Mouse (Mus musculus) neural tube, embryonic 12.5 days (tissue): ENCODE measurements around the gene Arhgef28. TPM values are rescaled to one million over a fixed set of nuclear protein-coding genes. Genes with fewer than 3 reads are reported as not detected.
"Not testable (repeated sequence)": the region's sequence is repeated elsewhere in the genome, so short reads cannot be mapped to it uniquely, and the experiment has no call there.

Experiments used
- ATAC-seq: fragments of 200-750 bp; cut with Nextera tagmentation; 2 replicates; pipeline ENCODE4 v1.8.0; 2017; ENCODE audit warnings: low read depth, mild to moderate bottlenecking, moderate TSS enrichment, moderate library complexity; ENCODE audit not compliant: low FRiP score
- H3K27ac ChIP-seq: fragments of 300-500 bp; sonication (generic); 2 replicates; pipeline ENCODE4 v1.5.1; 2016
- H3K27me3 ChIP-seq: fragments of 300-500 bp; sonication (generic); replicated peaks from 2 replicates; pipeline ENCODE4 v1.6.1; 2016; ENCODE audit warnings: mild to moderate bottlenecking
- H3K36me3 ChIP-seq: fragments of 300-500 bp; sonication (generic); 2 replicates; pipeline ENCODE4 v1.6.1; 2016; ENCODE audit warnings: mild to moderate bottlenecking
- H3K4me1 ChIP-seq: fragments of 300-500 bp; sonication (generic); 2 replicates; pipeline ENCODE4 v1.6.1; 2016
- H3K4me2 ChIP-seq: fragments of 300-500 bp; sonication (generic); replicated peaks from 2 replicates; pipeline ENCODE4 v1.6.1; 2016; ENCODE audit warnings: mild to moderate bottlenecking
- H3K4me3 ChIP-seq: fragments of 300-500 bp; sonication (generic); 2 replicates; pipeline ENCODE4 v1.5.1; 2016
- H3K9ac ChIP-seq: fragments of 300-500 bp; sonication (generic); 2 replicates; pipeline ENCODE4 v1.6.1; 2016; ENCODE audit warnings: mild to moderate bottlenecking
- H3K9me3 ChIP-seq: fragments of 300-500 bp; sonication (generic); 2 replicates; pipeline ENCODE4 v1.6.1; 2016; ENCODE audit warnings: mild to moderate bottlenecking
- WGBS: fragments of 180-500 bp; shearing (Covaris S2); methylation state at CpG from one replicate; pipeline ENCODE4 v1.1.7; 2016; 5-methylcytosine and 5-hydroxymethylcytosine counted together
- polyA plus RNA-seq: library from polyadenylated mRNA; unstranded; fragments of >200 nt; fragmentation: Nextera tagmentation; extraction: Ambion mirVana; gene quantifications from 2 replicates; pipeline ENCODE4 v1.2.1, GENCODE M21; 2016

The Arhgef28 gene
- polyA plus RNA-seq, 1 experiment from 2014 or later: 11.7 TPM

- ATAC-seq: 0 out of 2 replicates have a peak, but pooled peaks have one; percentile 8
- H3K27ac ChIP-seq: no peak overlapping the region
These were observed 174.6 kb downstream of the Arhgef28 start for GRCm38 (mm10) chr13:98031642-98031960.

GRCm38 (mm10) chr13:98030959-98031641, 175.1 kb downstream of the Arhgef28 start:
- WGBS: 17% methylated on average over 16 of the region's 16 CpGs
- H3K4me1 ChIP-seq: peaks cover 8% of the 10 kb centered on the region; the same call in 1 of the 2 replicates
- H3K27ac ChIP-seq: no peak overlapping the region
- H3K36me3 ChIP-seq: no peaks in the 10 kb centered on the region
- peak overlapping the region; percentile 51 for H3K4me2 ChIP-seq
- 0 out of 2 replicates have a peak overlapping the region, but pooled peaks have one; percentile 7 for H3K4me3 ChIP-seq
- no peaks in the 10 kb centered on the region for H3K9me3 ChIP-seq
- 0 out of 2 replicates have a peak overlapping the region, but pooled peaks have one; percentile 4 for H3K9ac ChIP-seq
- ATAC-seq: peak; percentile 49; the same call in 1 of the 2 replicates
- no peaks in the 10 kb centered on the region for H3K27me3 ChIP-seq

More at GRCm38 (mm10) chr13:98031642-98031960, 174.6 kb downstream of the Arhgef28 start:
- WGBS: 33% methylated on average over 5 of the region's 5 CpGs
- Histone ChIP-seq H3K9ac (0 out of 2 replicates have a peak overlapping the region, but pooled peaks have one; percentile 4), H3K4me3 (0 out of 2 replicates have a peak overlapping the region, but pooled peaks have one; percentile 7), H3K27me3 (no peaks in the 10 kb centered on the region), H3K4me1 (peaks cover 8% of the 10 kb centered on the region; the same call in 1 of the 2 replicates), H3K4me2 (peak overlapping the region; percentile 51), H3K36me3 (no peaks in the 10 kb centered on the region), H3K9me3 (no peaks in the 10 kb centered on the region)

- H3K4me1 ChIP-seq: peaks cover 8% of the 10 kb centered on the region; the same call in 1 of the 2 replicates
- no peak overlapping the region for H3K27ac ChIP-seq
- H3K4me3 ChIP-seq: no peak overlapping the region
- H3K27me3 ChIP-seq: no peaks in the 10 kb centered on the region
- H3K9me3 ChIP-seq: no peaks in the 10 kb centered on the region
- no peaks in the 10 kb centered on the region for H3K36me3 ChIP-seq
- H3K9ac ChIP-seq: no peak overlapping the region
- 30% methylated on average over 5 of the region's 5 CpGs for WGBS
- ATAC-seq: no peak
- no peak overlapping the region for H3K4me2 ChIP-seq
These were observed 176.2 kb downstream of the Arhgef28 start for GRCm38 (mm10) chr13:98030041-98030440.

- no peak overlapping the region for H3K4me3 ChIP-seq
- ATAC-seq: no peak
- H3K4me2 ChIP-seq: no peak overlapping the region
- no peaks in the 10 kb centered on the region for H3K27me3 ChIP-seq
- peaks cover 8% of the 10 kb centered on the region; the same call in 1 of the 2 replicates for H3K4me1 ChIP-seq
- no peak overlapping the region for H3K9ac ChIP-seq
- H3K27ac ChIP-seq: no peak overlapping the region
- H3K36me3 ChIP-seq: no peaks in the 10 kb centered on the region
- 40% methylated on average over 6 of the region's 6 CpGs for WGBS
- H3K9me3 ChIP-seq: no peaks in the 10 kb centered on the region
These were observed 177.5 kb downstream of the Arhgef28 start for GRCm38 (mm10) chr13:98028711-98029250.

GRCm38 (mm10) chr13:98027641-98028204, 178.5 kb downstream of the Arhgef28 start:
- ATAC-seq: no peak
- no peak overlapping the region for H3K4me2 ChIP-seq
- H3K27ac ChIP-seq: no peak overlapping the region
- no peaks in the 10 kb centered on the region for H3K9me3 ChIP-seq
- peaks cover 8% of the 10 kb centered on the region; the same call in 1 of the 2 replicates for H3K4me1 ChIP-seq
- H3K4me3 ChIP-seq: no peak overlapping the region
- H3K9ac ChIP-seq: no peak overlapping the region
- no peaks in the 10 kb centered on the region for H3K36me3 ChIP-seq
- no peaks in the 10 kb centered on the region for H3K27me3 ChIP-seq
- 77% methylated on average over 12 of the region's 12 CpGs for WGBS

- Histone ChIP-seq H3K9me3 (no peaks in the 10 kb centered on the region), H3K4me2 (no peak overlapping the region), H3K27me3 (no peaks in the 10 kb centered on the region), H3K4me3 (no peak overlapping the region), H3K4me1 (peaks cover 8% of the 10 kb centered on the region; the same call in 1 of the 2 replicates), H3K27ac (no peak overlapping the region), H3K9ac (no peak overlapping the region), H3K36me3 (no peaks in the 10 kb centered on the region)
- WGBS: 84% methylated on average over 5 of the region's 5 CpGs
- no peak for ATAC-seq
These were observed 179.1 kb downstream of the Arhgef28 start for GRCm38 (mm10) chr13:98027122-98027521.

- Histone ChIP-seq H3K4me3 (no peak overlapping the region), H3K27ac (no peak overlapping the region), H3K9me3 (no peaks in the 10 kb centered on the region), H3K36me3 (no peaks in the 10 kb centered on the region), H3K9ac (no peak overlapping the region), H3K4me2 (no peak overlapping the region), H3K27me3 (no peaks in the 10 kb centered on the region), H3K4me1 (peaks cover 8% of the 10 kb centered on the region; the same call in 1 of the 2 replicates)
- ATAC-seq: no peak
- 75% methylated on average over 26 of the region's 26 CpGs for WGBS
These were observed 180.3 kb downstream of the Arhgef28 start for GRCm38 (mm10) chr13:98025706-98026504.

GRCm38 (mm10) chr13:98025162-98025561, 181.1 kb downstream of the Arhgef28 start:
- no peak overlapping the region for H3K4me2 ChIP-seq
- peaks cover 8% of the 10 kb centered on the region; the same call in 1 of the 2 replicates for H3K4me1 ChIP-seq
- 86% methylated on average over 7 of the region's 7 CpGs for WGBS

GRCm38 (mm10) chr13:98024680-98025079, 181.6 kb downstream of the Arhgef28 start:
- Histone ChIP-seq H3K27ac (no peak overlapping the region), H3K9me3 (no peaks in the 10 kb centered on the region), H3K4me2 (no peak overlapping the region), H3K9ac (no peak overlapping the region), H3K27me3 (no peaks in the 10 kb centered on the region), H3K4me3 (no peak overlapping the region), H3K36me3 (no peaks in the 10 kb centered on the region), H3K4me1 (peaks cover 8% of the 10 kb centered on the region; the same call in 1 of the 2 replicates)
- no peak for ATAC-seq
- WGBS: 93% methylated on average over 12 of the region's 12 CpGs

More at GRCm38 (mm10) chr13:98025162-98025561, 181.1 kb downstream of the Arhgef28 start:
- Histone ChIP-seq H3K27me3 (no peaks in the 10 kb centered on the region), H3K9me3 (no peaks in the 10 kb centered on the region), H3K36me3 (no peaks in the 10 kb centered on the region), H3K9ac (no peak overlapping the region), H3K4me3 (no peak overlapping the region), H3K27ac (no peak overlapping the region)
- ATAC-seq: no peak

- no peaks in the 10 kb centered on the region for H3K27me3 ChIP-seq
- no peaks in the 10 kb centered on the region for H3K36me3 ChIP-seq
- 84% methylated on average over 4 of the region's 4 CpGs for WGBS
- H3K9me3 ChIP-seq: no peaks in the 10 kb centered on the region
- H3K9ac ChIP-seq: no peak overlapping the region
- peaks cover 4% of the 10 kb centered on the region for H3K4me1 ChIP-seq
- no peak overlapping the region for H3K4me3 ChIP-seq
- no peak overlapping the region for H3K4me2 ChIP-seq
- ATAC-seq: no peak
- H3K27ac ChIP-seq: no peak overlapping the region
These were observed 184.3 kb downstream of the Arhgef28 start for GRCm38 (mm10) chr13:98021906-98022305.

- H3K4me2 ChIP-seq, H3K27me3 ChIP-seq, H3K36me3 ChIP-seq, H3K27ac ChIP-seq, H3K4me1 ChIP-seq, H3K9ac ChIP-seq, H3K4me3 ChIP-seq, H3K9me3 ChIP-seq, ATAC-seq: not testable (repeated sequence)
- WGBS: 93% methylated on average over 8 of the region's 8 CpGs
These were observed 187.4 kb downstream of the Arhgef28 start for GRCm38 (mm10) chr13:98018837-98019236.
